Mouse (Mus musculus): ENCODE data around the gene Chl1. TPM values are rescaled to one million over a fixed set of nuclear protein-coding genes. Genes with fewer than 3 reads are reported as not detected.

The Chl1 gene
- 1 to 10 TPM; 2.2 to 3.2 TPM for total RNA-seq (2021)
- long read RNA-seq, experiment 1, partial matches to known transcripts = 0 of 1 reads
- long read RNA-seq, experiment 1, other reads (novel, unspliced or antisense) = 1 of 1 reads
- long read RNA-seq, experiment 2 = 0 reads

- peak; percentile 10 to 17 for DNase-seq (ENCODE audit: low spot score in 2 of 2)
These were observed at the start of gene Chl1 for GRCm38 (mm10) chr6:103510392-103511289. TSS of gene Chl1 (plus strand) at chr6:103510586.

- DNase-seq (ENCODE audit: low spot score in 2 of 2) = no peak
These were observed 44.8 kb upstream of the Chl1 start for GRCm38 (mm10) chr6:103465479-103466080.

- DNase-seq (ENCODE audit: low spot score in 2 of 2) = no peak
These were observed 37.1 kb upstream of the Chl1 start for GRCm38 (mm10) chr6:103473316-103473715.

- no peak for DNase-seq (ENCODE audit: low spot score in 2 of 2)
These were observed 23.2 kb upstream of the Chl1 start for GRCm38 (mm10) chr6:103487199-103487598.

- no peak for DNase-seq (ENCODE audit: low spot score in 2 of 2)
These were observed 12.0 kb upstream of the Chl1 start for GRCm38 (mm10) chr6:103498404-103498803.

GRCm38 (mm10) chr6:103504065-103504464, 6.3 kb upstream of the Chl1 start:
- no peak for DNase-seq (ENCODE audit: low spot score in 2 of 2)

- DNase-seq (ENCODE audit: low spot score in 2 of 2) = peak in 1 of 2 experiments; percentile 14
These were observed 2.4 kb upstream of the Chl1 start for GRCm38 (mm10) chr6:103507751-103508575.

GRCm38 (mm10) chr6:103509596-103509995, 790 bp upstream of the Chl1 start:
- DNase-seq (ENCODE audit: low spot score in 2 of 2) = no peak

GRCm38 (mm10) chr6:103511290-103511971, 1.0 kb downstream of the Chl1 start:
- DNase-seq (ENCODE audit: low spot score in 2 of 2) = no peak

- DNase-seq (ENCODE audit: low spot score in 2 of 2) = peak in 1 of 2 experiments; percentile 7
These were observed 1.7 kb downstream of the Chl1 start for GRCm38 (mm10) chr6:103511972-103512565.

- DNase-seq (ENCODE audit: low spot score in 2 of 2) = no peak
These were observed 2.5 kb downstream of the Chl1 start for GRCm38 (mm10) chr6:103512911-103513321.

GRCm38 (mm10) chr6:103513621-103514241, 3.3 kb downstream of the Chl1 start:
- DNase-seq (ENCODE audit: low spot score in 2 of 2) = no peak

GRCm38 (mm10) chr6:103514346-103514745, 4.0 kb downstream of the Chl1 start:
- no peak for DNase-seq (ENCODE audit: low spot score in 2 of 2)

GRCm38 (mm10) chr6:103514756-103515155, 4.4 kb downstream of the Chl1 start:
- no peak for DNase-seq (ENCODE audit: low spot score in 2 of 2)

- DNase-seq (ENCODE audit: low spot score in 2 of 2) = no peak
These were observed 9.2 kb downstream of the Chl1 start for GRCm38 (mm10) chr6:103519596-103519995.

- DNase-seq (ENCODE audit: low spot score in 2 of 2) = no peak
These were observed 15.1 kb downstream of the Chl1 start for GRCm38 (mm10) chr6:103525326-103526024.

- DNase-seq (ENCODE audit: low spot score in 2 of 2) = no peak
These were observed 16.8 kb downstream of the Chl1 start for GRCm38 (mm10) chr6:103526945-103527777.

GRCm38 (mm10) chr6:103533048-103533447, 22.7 kb downstream of the Chl1 start:
- DNase-seq (ENCODE audit: low spot score in 2 of 2) = no peak
